Mouse (Mus musculus): ENCODE results near the gene Il17re. TPM values are rescaled to one million over a fixed set of nuclear protein-coding genes. Genes with fewer than 3 reads are reported as not detected.

Il17re gene
- polyA plus RNA-seq, 1 experiment, result not detected

DNA sequence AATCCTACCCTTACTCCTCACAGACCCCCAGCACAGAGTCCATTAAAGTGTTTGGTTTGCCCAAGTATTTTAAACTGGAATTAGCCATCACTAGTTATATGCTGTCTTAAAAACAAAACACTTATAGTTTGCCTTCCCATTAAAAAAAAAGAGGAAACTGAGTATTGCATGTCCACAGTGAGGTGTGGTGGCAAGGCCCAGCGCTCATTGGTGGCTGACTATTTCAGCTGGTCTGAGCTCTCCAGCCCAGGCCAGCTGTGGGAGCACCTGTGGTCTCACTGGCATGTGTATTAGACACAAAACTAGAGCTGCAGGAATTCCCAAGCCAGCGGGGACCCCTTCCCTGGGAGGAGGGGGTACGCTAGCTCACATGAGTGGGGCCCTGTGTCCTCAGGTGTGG, 10.2 kb downstream of the Il17re start:
- H3K79me2 ChIP-seq (ENCODE audit: control insufficient read depth, insufficient read depth), result no peaks in the 10 kb centered on the region
- no peak overlapping the region for H3ac ChIP-seq (ENCODE audit: control insufficient read depth, insufficient read length)
- H3K4me3 ChIP-seq, result no peak overlapping the region
- no peaks in the 10 kb centered on the region for H3K36me3 ChIP-seq (ENCODE audit: control insufficient read depth, insufficient read depth)
- H3K27me3 ChIP-seq (ENCODE audit: control insufficient read depth, insufficient read depth, insufficient read length), result peaks cover 22% of the 10 kb centered on the region
- no peak for TF ChIP-seq POLR2AphosphoS2 (IDR thresholded peaks at IDR 0.05; ENCODE audit: insufficient read length, low read depth)
- TF ChIP-seq MYOG (IDR thresholded peaks at IDR 0.05; ENCODE audit: control insufficient read depth in 1 of 3, insufficient read depth in 1 of 3, insufficient read length in 2 of 3, low read depth in 2 of 3), result no peak
- TF ChIP-seq SRF (IDR thresholded peaks at IDR 0.05; ENCODE audit: control insufficient read depth, insufficient read length, low read depth), result no peak
- no peak for TF ChIP-seq E2F4 (IDR thresholded peaks at IDR 0.05; ENCODE audit: insufficient read depth)
- no peak for TF ChIP-seq MYOD1 (IDR thresholded peaks at IDR 0.05; ENCODE audit: control insufficient read depth in 1 of 3, insufficient read length in 2 of 3, low read depth in 2 of 3)
- TF ChIP-seq REST (IDR thresholded peaks at IDR 0.05; ENCODE audit: insufficient read depth, insufficient read length), result no peak
- no peak for TF ChIP-seq MAX (IDR thresholded peaks at IDR 0.05; ENCODE audit: low read depth)
- no peak for TF ChIP-seq USF1 (IDR thresholded peaks at IDR 0.05; ENCODE audit: low read depth)
- TF ChIP-seq POLR2A (IDR thresholded peaks at IDR 0.05; ENCODE audit: insufficient read length, low read depth), result no peak
- TF ChIP-seq TCF3 (IDR thresholded peaks at IDR 0.05; ENCODE audit: insufficient read length, low read depth), result no peak
- no peak for TF ChIP-seq CEBPB (IDR thresholded peaks at IDR 0.05; ENCODE audit: insufficient read depth, poor library complexity, severe bottlenecking)
- TF ChIP-seq TCF12 (IDR thresholded peaks at IDR 0.05; ENCODE audit: insufficient read depth, poor library complexity, severe bottlenecking), result no peak
- H3K4me2 ChIP-seq (ENCODE audit: low read depth), result no peak overlapping the region

DNA sequence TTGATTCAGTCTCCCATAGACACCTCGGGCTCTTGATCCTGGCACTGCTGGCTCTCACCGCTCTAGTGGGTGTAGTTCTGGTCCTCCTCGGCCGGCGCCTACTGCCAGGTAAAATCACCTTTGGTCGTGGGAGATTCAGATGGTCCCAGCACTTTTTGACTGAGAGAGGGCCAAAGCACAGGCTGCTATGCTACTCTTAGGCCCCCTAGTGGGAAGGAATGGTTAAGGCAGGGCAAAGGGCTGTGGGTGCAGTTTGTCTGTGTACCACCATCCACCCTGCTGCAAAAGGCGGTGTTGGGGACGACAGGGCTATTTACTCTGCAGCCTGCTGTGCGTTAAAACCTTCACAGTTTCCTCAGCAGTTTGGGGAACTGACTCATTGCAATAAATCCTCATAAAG, 10.7 kb downstream of the Il17re start:
- Histone ChIP-seq H3K4me3 (no peak overlapping the region), H3K79me2 (ENCODE audit: control insufficient read depth, insufficient read depth) (no peaks in the 10 kb centered on the region), H3K27me3 (ENCODE audit: control insufficient read depth, insufficient read depth, insufficient read length) (peaks cover 19% of the 10 kb centered on the region), H3ac (ENCODE audit: control insufficient read depth, insufficient read length) (no peak overlapping the region), H3K4me2 (ENCODE audit: low read depth) (peak overlapping the region; percentile 71), H3K36me3 (ENCODE audit: control insufficient read depth, insufficient read depth) (no peaks in the 10 kb centered on the region)
- no peak for TF ChIP-seq POLR2AphosphoS2 (IDR thresholded peaks at IDR 0.05; ENCODE audit: insufficient read length, low read depth)
- TF ChIP-seq POLR2A (IDR thresholded peaks at IDR 0.05; ENCODE audit: insufficient read length, low read depth), result no peak
- TF ChIP-seq MYOD1 (IDR thresholded peaks at IDR 0.05; ENCODE audit: control insufficient read depth in 1 of 3, insufficient read length in 2 of 3, low read depth in 2 of 3), result no peak
- no peak for TF ChIP-seq E2F4 (IDR thresholded peaks at IDR 0.05; ENCODE audit: insufficient read depth)
- no peak for TF ChIP-seq MAX (IDR thresholded peaks at IDR 0.05; ENCODE audit: low read depth)
- no peak for TF ChIP-seq REST (IDR thresholded peaks at IDR 0.05; ENCODE audit: insufficient read depth, insufficient read length)
- no peak for TF ChIP-seq MYOG (IDR thresholded peaks at IDR 0.05; ENCODE audit: control insufficient read depth in 1 of 3, insufficient read depth in 1 of 3, insufficient read length in 2 of 3, low read depth in 2 of 3)
- no peak for TF ChIP-seq CEBPB (IDR thresholded peaks at IDR 0.05; ENCODE audit: insufficient read depth, poor library complexity, severe bottlenecking)
- TF ChIP-seq SRF (IDR thresholded peaks at IDR 0.05; ENCODE audit: control insufficient read depth, insufficient read length, low read depth), result no peak
- TF ChIP-seq TCF3 (IDR thresholded peaks at IDR 0.05; ENCODE audit: insufficient read length, low read depth), result no peak
- no peak for TF ChIP-seq USF1 (IDR thresholded peaks at IDR 0.05; ENCODE audit: low read depth)

DNA sequence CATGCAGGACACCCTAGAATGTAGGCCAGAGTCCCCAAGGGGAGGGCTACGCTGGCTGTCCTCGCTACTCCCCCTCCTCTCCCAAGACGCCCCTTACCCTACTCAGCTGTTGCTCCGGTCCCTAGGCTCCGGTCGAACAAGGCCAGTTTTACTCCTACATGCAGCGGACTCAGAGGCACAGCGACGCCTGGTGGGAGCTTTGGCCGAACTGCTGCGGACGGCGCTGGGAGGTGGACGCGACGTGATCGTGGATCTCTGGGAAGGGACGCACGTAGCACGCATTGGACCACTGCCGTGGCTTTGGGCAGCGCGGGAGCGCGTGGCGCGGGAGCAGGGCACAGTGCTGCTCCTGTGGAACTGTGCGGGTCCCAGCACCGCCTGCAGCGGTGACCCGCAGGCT, 11.1 kb downstream of the Il17re start:
- TF ChIP-seq SRF (IDR thresholded peaks at IDR 0.05; ENCODE audit: control insufficient read depth, insufficient read length, low read depth), result no peak
- TF ChIP-seq POLR2A (IDR thresholded peaks at IDR 0.05; ENCODE audit: insufficient read length, low read depth), result no peak
- Histone ChIP-seq H3K79me2 (ENCODE audit: control insufficient read depth, insufficient read depth) (no peaks in the 10 kb centered on the region), H3K36me3 (ENCODE audit: control insufficient read depth, insufficient read depth) (no peaks in the 10 kb centered on the region), H3K4me2 (ENCODE audit: low read depth) (peak overlapping the region; percentile 71), H3ac (ENCODE audit: control insufficient read depth, insufficient read length) (no peak overlapping the region), H3K27me3 (ENCODE audit: control insufficient read depth, insufficient read depth, insufficient read length) (peaks cover 16% of the 10 kb centered on the region), H3K4me3 (no peak overlapping the region)

DNA sequence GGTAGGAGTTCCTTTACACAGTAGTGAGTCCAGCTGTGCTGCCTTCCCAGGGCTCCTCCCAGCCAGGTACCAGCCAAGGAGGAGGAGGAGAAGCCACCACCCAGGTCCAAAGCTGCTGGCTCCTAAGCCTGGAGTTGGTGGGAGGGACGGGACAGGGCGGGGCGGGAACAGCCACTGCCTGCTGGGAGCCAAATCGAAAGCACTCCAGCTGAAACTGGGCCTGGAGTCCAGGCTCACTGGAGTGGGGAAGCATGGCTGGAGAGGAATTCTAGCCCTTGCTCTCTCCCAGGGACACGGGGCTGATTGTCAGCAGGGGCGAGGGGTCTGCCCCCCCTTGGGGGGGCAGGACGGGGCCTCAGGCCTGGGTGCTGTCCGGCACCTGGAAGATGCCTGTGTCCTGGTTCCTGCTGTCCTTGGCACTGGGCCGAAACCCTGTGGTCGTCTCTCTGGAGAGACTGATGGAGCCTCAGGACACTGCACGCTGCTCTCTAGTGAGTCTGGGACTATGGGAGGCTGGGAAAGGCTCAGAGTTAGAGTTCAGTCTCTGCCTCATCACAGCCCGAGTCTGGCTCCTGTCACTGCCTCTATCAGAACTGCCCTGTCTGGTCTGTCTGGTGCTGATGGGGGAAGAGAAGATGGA, 13.1 kb downstream of the Il17re start, which contains the start of gene Il17rc:
TSS of gene Il17rc (plus strand) at position 131 of the 640 bp plus-strand sequence.
- TF ChIP-seq POLR2AphosphoS2 (IDR thresholded peaks at IDR 0.05; ENCODE audit: insufficient read length, low read depth) (peak; percentile 81), POLR2A (IDR thresholded peaks at IDR 0.05; ENCODE audit: insufficient read length, low read depth) (peak; percentile 85), MYOG (IDR thresholded peaks at IDR 0.05; ENCODE audit: control insufficient read depth in 1 of 3, insufficient read depth in 1 of 3, insufficient read length in 2 of 3, low read depth in 2 of 3) (peak in 1 of 3 experiments; percentile 23), MYOD1 (IDR thresholded peaks at IDR 0.05; ENCODE audit: control insufficient read depth in 1 of 3, insufficient read length in 2 of 3, low read depth in 2 of 3) (no peak)
- H3K27me3 ChIP-seq (ENCODE audit: control insufficient read depth, insufficient read depth, insufficient read length), result no peaks in the 10 kb centered on the region

DNA sequence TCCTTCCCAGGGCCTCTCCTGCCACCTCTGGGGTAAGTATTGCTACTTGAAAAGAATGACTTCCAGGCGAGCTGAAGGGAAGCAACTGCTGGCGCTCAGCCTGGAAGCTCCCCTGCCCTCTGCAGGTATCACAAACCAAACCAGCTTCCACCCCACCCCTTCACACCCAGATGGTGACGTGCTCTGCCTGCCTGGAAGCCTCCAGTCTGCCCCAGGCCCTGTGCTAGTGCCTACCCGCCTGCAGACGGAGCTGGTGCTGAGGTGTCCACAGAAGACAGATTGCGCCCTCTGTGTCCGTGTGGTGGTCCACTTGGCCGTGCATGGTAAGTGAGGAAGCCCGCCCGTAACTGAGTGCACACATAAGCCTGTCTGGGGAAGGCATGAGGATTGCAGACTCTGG, 13.8 kb downstream of the Il17re start:
- peak overlapping the region; percentile 92 for H3K4me2 ChIP-seq (ENCODE audit: low read depth)
- TF ChIP-seq TCF12 (IDR thresholded peaks at IDR 0.05; ENCODE audit: insufficient read depth, poor library complexity, severe bottlenecking) (no peak), REST (IDR thresholded peaks at IDR 0.05; ENCODE audit: insufficient read depth, insufficient read length) (no peak), E2F4 (IDR thresholded peaks at IDR 0.05; ENCODE audit: insufficient read depth) (no peak), SRF (IDR thresholded peaks at IDR 0.05; ENCODE audit: control insufficient read depth, insufficient read length, low read depth) (no peak)
- H3K4me3 ChIP-seq, result peak overlapping the region; percentile 24
- no peak overlapping the region for H3ac ChIP-seq (ENCODE audit: control insufficient read depth, insufficient read length)
- H3K36me3 ChIP-seq (ENCODE audit: control insufficient read depth, insufficient read depth), result no peaks in the 10 kb centered on the region
- no peaks in the 10 kb centered on the region for H3K27me3 ChIP-seq (ENCODE audit: control insufficient read depth, insufficient read depth, insufficient read length)
- H3K79me2 ChIP-seq (ENCODE audit: control insufficient read depth, insufficient read depth), result no peaks in the 10 kb centered on the region

More for the DNA sequence above, 13.1 kb downstream of the Il17re start, which contains the start of gene Il17rc:
- H3K79me2 ChIP-seq (ENCODE audit: control insufficient read depth, insufficient read depth), result no peaks in the 10 kb centered on the region
- H3K4me2 ChIP-seq (ENCODE audit: low read depth), result peak within 1 kb of the TSS; percentile 92
- H3ac ChIP-seq (ENCODE audit: control insufficient read depth, insufficient read length), result no peak within 1 kb of the TSS
- H3K4me3 ChIP-seq, result peak within 1 kb of the TSS; percentile 24
- no peaks in the 10 kb centered on the region for H3K36me3 ChIP-seq (ENCODE audit: control insufficient read depth, insufficient read depth)
